Mouse (Mus musculus) kidney, adult 10 weeks (tissue): ENCODE data around the gene Stk16. TPM values are rescaled to one million over a fixed set of nuclear protein-coding genes. Genes with fewer than 3 reads are reported as not detected.

ENCODE experiments used
- polyA plus RNA-seq: library from polyadenylated mRNA; stranded (reverse); fragments of 350-450 nt; fragmentation: Illumina TruSeq; extraction: RNeasy Lipid Tissue Mini Kit (QIAGEN cat#74804); gene quantifications from one replicate; pipeline ENCODE4 v1.2.3, GENCODE M21; 2014; ENCODE audit warnings: low read depth, low replicate concordance

The Stk16 gene
- 19.9 TPM for polyA plus RNA-seq

GRCm38 (mm10) chr1:75210136-75211087, at the start of gene Stk16, which contains the start of gene Glb1l:
TSS of gene Stk16 (plus strand) at chr1:75210838.
TSS of gene Glb1l (minus strand) at chr1:75210813.

DNA sequence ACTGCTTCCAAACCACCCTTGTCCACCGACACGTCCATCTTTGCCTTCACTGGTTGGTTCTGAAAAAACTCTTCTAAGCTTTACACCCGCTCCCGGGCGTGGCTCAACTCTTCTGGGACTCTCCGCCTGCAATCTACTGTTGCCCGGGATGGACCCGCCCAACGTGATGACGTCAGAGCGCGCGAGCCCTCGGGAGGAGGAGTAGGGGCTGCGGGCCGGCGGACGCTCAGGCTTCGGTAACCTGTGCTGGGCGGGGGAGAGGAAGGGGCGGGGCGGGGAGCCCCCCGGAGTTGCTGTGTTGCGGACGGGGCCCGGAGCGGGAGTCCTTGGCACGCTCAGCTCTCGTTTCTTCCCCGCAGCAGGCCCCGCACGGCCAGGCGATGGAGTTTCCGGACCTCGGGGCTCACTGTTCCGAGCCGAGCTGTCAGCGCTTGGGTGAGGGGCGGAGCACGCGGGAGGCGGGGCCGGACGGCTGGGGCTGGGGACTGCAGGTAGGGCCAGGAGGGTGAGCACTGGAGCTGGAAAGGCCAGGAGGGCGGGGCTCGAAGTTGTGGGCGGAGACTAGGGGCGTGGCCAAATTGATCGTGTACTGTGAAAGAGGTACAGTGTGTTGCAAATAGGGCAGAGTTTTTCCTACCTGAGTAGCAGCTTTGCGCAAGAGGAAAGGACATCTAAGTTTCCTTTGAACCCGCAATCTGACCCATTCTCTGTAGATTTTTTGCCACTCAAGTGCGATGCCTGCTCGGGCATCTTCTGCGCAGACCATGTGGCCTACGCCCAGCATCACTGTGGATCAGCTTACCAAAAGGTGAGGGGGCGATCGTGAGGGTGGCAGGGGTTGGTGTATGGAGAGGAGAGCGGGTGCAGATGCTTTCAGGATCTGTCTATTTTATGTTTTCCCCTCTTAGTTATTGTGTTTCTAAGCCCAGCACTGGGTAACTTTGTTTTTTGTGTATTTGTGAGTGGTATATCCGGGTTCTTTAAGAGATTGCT, 41.9 kb upstream of the Stk16 start, which contains the start of gene Zfand2b:
Zfand2b (plus strand) TSS at position 175 of the 993 bp plus-strand sequence.

GRCm38 (mm10) chr1:75180105-75180590, 30.5 kb upstream of the Stk16 start, which contains the start of gene Abcb6:
TSS of gene Abcb6 (minus strand) at chr1:75180392.

DNA sequence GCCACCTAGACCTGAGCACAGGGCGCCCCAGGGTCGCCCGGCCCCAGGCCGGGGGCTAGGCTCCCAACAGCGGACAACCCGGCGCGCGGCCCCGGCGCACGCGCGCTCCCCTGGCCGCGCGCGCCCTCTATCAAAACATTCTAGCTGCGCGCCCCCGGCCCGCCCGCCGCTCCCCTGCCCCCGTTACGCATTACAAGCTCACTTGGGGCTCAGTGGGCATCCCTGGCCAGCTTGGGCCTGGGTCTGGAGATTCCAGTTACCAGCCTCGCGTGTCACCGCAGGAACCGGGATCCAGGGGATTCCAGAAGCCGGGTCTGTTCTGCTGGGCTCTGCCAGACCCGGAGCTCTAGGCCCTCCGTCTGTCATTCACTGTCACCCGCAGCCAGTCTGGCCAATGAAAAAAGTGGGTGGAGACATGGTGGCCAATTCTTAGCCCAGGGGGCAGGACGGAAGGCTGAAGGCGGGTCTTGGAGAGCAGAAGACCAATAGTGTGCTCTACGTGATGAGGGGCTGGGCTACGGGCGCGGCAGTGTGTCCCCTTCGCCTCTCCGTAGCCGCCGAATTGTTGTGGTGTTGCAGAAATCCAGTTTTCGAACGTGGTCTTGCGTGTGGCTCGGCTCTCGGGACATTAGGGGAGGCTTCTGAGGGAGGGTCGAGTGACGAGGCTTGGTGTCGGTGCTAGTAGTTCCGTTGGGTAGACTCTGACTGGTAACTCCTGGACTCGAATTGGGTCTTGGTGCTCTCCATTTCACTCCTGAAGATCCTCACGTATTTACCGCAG, 18.8 kb upstream of the Stk16 start, which contains the start of the genes Ankzf1 and Atg9a:
Ankzf1 (plus strand) TSS at position 530 of the 781 bp plus-strand sequence.
Atg9a (minus strand) TSS at position 575 of the 781 bp plus-strand sequence.

DNA sequence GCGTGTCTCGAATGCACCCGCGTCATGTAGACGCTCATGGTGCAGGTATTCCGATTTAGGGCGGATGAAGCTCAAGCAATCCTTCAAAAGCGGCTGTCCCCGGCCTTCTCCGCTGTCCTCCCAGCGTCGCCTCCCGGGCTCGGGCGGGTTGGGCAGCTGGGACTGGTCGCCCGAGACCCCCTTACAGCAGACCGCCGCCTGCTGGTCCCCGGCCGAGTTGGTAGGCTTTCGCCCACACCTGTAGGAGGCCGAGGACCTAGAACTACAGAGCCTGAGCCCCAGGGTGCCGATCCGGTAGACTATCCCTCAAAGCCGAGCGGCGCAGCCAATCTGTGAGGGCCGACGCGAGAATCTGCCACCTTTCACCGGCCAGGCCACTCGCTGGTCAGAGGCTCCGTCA, 8.9 kb downstream of the Stk16 start, which contains the start of gene Tuba4a:
Tuba4a (minus strand) TSS at position 335 of the 400 bp plus-strand sequence.

GRCm38 (mm10) chr1:75231664-75232152, 21.1 kb downstream of the Stk16 start, which contains the start of gene A630095N17Rik:
TSS of gene A630095N17Rik (minus strand) at chr1:75232102.

DNA sequence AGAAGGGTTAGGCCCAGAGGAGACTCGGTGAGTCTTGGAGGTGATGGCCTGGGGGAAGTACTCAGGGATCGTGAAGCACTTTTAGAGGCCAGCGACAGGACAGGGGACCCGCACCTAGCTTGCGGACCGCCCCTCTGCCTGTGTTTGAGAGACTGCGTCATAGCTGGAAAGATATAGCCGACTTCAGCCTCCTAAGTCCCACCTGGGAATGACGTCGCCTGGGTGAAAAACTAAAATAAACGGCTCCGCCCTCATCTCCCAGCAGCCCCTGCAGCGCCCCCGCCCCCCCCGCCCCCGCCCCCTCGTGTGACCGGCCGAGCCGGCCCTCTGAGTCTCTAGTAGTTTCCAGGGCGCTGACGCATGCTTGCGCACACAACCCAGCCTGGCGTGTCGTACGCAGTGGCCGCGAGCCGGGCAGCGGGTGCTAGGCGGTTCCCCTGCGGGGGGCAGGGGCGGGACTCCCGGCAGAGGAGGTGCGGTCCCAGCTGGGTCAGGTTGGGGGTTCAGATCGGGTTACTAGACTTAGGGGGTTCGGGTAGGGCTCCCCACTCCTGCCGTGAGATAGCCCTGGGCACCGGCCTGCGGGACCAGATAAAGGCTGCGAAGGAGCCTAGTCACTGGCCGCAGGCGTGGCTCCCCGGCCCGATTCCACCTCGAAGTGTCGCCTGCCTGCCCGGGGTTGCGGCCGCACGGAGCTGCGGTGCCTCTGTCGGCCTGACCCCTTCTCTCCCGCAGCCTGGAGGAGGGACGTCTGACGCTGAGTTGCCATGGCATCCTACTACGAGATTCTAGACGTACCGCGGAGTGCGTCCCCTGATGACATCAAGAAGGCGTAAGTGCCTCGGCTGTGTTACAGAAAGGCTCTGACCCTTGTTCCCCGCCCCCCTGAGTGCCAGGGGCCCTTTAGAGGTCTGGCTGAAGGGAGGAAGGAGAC, 25.7 kb downstream of the Stk16 start, which contains the start of gene Dnajb2:
Dnajb2 (plus strand) TSS at position 290 of the 934 bp plus-strand sequence.

DNA sequence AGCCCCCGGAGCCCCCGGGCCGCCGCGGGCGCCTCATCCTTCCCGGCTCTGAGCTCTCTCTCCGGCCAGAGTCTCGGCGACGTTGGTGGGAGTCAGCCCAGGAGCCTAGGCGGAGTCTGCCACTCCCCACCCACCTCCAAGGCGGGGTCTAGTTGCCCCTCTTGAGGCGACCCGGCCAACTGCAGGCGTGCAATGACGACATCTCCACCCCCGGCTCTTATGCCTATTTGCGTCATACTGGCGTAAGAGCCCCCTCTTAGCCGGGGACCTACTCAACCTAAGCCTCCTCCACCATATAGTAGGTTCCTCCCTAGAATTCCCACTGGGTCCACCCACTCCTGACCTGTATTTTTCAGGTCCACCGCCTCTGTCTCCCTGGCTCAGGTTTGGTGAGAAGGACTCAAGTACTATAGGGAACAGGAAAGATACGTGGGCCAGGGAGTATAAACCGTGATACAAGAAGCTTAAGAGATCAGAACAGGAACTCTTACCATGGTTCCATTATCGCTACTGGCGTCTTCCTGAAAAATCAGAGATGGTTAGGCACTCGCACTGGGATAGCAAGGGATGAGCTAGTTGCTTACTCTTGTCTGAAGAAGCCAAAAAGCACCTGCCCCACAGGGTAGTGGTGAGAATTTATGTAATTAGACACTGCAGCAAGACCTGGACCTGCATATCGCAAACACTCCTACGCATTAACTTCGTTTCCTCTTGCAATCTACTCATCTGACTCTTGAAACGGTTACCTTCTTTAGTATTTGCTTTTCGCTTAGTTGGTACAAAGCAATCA, 53.6 kb downstream of the Stk16 start, which contains the start of gene Ptprn:
Ptprn (minus strand) TSS at position 412 of the 790 bp plus-strand sequence.

Other genes starting within 250 kb of the Stk16 start
- gene Nhej1, start 85.6 kb upstream of the Stk16 start, polyA plus RNA-seq, result 0.89 TPM
- gene Slc23a3, start 76.9 kb upstream of the Stk16 start, polyA plus RNA-seq, result 5.4 TPM
- gene Cnppd1, start 68.1 kb upstream of the Stk16 start, polyA plus RNA-seq, result 14.0 TPM
- gene Retreg2, start 68.1 kb upstream of the Stk16 start, polyA plus RNA-seq, result 11.7 TPM
- gene Zfand2b, start 42.2 kb upstream of the Stk16 start, polyA plus RNA-seq, result not detected
- 8.3 TPM for gene Abcb6, start 30.4 kb upstream of the Stk16 start, polyA plus RNA-seq
- 6.7 TPM for gene Ankzf1, start 18.7 kb upstream of the Stk16 start, polyA plus RNA-seq
- gene Atg9a, start 18.6 kb upstream of the Stk16 start, polyA plus RNA-seq, result 10.1 TPM
- 137 TPM for gene Glb1l, start within 50 bp of the Stk16 start, polyA plus RNA-seq
- gene Tuba4a, start 9.0 kb downstream of the Stk16 start, polyA plus RNA-seq, result 14.7 TPM
- gene A630095N17Rik, start 21.3 kb downstream of the Stk16 start, polyA plus RNA-seq, result not detected
- 13.9 TPM for gene Dnajb2, start 25.6 kb downstream of the Stk16 start, polyA plus RNA-seq
- gene Ptprn, start 53.7 kb downstream of the Stk16 start, polyA plus RNA-seq, result not detected
- gene Resp18, start 67.6 kb downstream of the Stk16 start, polyA plus RNA-seq, result not detected
- 0.81 TPM for gene Dnpep, start 107.2 kb downstream of the Stk16 start, polyA plus RNA-seq
- gene Des, start 149.5 kb downstream of the Stk16 start, polyA plus RNA-seq, result 0.40 TPM
- 1.1 TPM for gene Speg, start 164.5 kb downstream of the Stk16 start, polyA plus RNA-seq
- 4.3 TPM for gene Gmppa, start 225.1 kb downstream of the Stk16 start, polyA plus RNA-seq
- not detected for gene Asic4, start 239.6 kb downstream of the Stk16 start, polyA plus RNA-seq